Mouse (Mus musculus) T-cell, adult 2 months (primary cell): ENCODE data around the gene Lgr6.
"Not testable (repeated sequence)": the region's sequence is repeated elsewhere in the genome, so short reads cannot be mapped to it uniquely, and the experiment has no call there.

Experiments
- DNase-seq: peaks from one replicate; pipeline ENCODE4 v3.0.0; 2022; ENCODE audit warnings: low spot score

The Lgr6 gene

DNA sequence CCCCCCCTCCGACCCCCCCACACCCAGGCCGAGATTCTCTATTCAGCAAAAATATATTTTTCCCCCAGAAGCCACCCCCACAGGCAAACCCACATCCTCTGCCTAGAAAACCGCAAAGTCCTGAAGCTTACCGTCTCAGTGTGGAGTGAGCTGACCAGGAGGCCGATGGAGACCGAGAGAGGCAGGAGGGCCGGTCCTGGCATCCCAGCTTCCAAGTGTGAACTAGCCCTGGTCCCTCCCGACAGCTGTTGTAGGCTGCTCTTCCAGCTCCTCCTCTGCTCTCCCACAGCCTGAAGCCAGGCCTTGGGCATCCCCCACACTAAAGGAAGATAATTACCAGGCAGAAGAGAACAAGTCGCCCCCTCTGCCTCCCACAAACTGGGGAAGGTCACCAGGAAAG, 23.9 kb upstream of the Lgr6 start:
- no peak for DNase-seq

DNA sequence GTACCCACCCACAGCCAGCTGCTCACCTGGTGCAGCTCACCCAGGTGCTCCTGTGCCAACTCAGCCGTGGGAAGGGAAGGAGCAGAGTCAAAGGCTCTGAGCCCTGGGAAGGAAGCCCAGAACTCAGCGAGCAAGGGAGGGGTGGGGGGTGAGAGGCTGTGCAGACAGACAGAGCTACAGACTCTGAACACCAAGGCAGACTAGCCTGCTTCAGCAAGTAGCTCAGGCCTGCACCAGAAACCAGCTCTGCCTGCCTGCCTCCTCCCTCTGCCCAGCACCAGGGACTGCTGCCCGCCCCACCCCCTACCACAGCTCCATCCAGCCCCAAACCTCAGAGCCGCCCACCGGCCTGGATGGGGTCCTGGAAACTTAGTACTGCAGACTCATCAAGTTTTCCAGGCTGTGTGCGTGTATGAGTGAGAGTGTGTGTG, 22.9 kb upstream of the Lgr6 start:
- DNase-seq: no peak

DNA sequence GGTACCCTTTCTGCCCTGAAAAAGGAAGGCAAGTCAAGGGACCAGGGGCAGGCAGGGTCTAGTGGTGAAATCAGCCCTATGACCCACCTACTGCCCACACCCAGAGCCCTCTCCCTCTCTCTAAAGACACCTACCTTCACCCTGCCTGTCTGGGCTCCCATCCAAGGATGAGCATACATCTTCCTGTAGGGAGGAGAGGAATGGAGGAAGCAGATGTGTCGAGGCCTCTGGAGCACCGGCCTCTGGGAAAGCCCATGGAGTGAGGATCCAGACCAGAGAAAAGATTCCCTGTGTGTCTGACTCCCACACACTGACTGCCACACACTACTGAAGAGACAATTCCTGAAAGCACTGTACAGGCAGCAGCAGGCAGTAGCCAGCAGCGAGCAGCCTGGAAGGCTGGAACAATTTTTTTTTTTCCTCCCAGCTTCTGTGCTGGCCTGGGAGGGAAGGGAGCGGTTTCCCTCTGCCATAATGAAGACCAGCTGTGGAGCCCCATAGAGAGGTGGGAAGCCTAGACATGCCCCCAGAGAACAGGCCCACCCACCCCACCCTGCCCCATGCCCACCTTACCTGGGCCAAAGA, 21.5 kb upstream of the Lgr6 start:
- no peak for DNase-seq

DNA sequence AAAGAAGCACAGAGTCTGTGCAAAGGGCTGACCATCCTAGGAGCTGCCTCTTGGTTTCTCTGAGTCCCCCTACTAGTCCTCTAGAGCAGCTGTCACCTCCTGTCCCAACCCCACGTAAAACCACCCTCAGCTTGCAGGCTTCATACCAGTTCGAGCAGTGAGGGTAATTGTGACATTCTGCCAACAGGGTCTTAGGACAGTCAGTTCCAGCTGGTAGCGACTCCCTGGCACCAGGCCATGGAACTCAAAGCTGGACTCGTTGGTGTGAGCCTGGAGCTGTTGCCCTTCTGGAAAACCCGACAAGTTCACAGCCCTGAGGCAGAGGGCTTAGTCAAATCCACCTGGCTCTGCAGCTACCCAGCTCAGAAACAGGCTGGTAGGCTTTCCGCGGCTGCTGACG, 20.9 kb upstream of the Lgr6 start:
- no peak for DNase-seq

DNA sequence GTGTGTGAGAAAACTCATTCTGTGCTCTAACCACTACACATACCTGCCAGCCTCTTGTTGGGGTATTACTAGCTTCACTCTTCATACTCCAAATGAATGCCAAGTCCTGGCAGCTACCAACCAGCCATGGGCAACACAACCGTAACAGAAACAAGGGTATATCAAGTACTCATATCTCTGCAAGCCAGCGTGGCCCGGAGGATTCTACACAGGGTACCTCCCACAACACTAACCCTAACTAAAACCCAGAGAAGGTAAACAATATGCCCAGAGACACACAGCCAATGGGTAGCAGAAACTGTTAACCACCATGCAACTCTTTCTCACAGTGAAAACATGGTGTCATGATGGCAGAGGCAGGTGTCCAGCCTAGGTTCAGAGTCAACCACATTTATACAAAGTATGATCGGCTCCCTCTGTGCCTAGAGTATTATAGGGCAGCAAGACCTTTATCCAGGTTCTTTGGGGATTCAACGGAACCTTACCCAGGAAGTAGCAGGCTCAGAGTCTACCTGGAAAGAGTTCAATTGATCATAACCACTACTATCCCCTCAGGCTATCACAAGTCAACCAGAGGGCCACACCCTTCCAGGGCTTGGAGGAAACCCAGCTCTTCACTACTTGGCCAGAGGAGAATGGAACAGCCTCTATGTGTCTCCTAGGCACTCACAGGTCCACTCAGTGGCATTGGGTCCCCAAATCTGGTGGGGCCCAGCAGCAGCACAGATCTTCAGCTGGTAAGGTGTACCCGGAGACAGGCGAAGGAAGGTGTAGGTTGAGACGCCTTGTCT, 19.7 kb upstream of the Lgr6 start:
- DNase-seq: no peak

DNA sequence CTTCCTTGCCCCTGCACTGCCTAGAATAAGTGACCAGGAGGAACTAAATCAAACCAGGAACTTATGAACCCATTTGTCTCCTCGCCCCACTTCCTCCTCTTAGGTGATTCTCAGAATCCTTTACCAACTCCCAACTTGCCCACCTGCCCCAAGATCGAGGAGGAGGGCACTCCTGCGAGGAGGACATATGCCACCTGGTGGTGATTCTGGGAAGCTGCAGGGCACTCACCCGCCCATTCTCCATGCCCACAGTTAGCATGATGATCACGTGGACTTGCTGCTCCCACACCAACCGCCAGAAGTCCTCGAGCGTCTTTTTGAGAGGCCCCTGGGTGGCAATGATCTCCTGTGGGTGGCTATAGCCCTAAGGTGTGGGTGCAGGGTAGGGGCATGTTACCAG, 7.6 kb upstream of the Lgr6 start:
- DNase-seq: peak; percentile 68

DNA sequence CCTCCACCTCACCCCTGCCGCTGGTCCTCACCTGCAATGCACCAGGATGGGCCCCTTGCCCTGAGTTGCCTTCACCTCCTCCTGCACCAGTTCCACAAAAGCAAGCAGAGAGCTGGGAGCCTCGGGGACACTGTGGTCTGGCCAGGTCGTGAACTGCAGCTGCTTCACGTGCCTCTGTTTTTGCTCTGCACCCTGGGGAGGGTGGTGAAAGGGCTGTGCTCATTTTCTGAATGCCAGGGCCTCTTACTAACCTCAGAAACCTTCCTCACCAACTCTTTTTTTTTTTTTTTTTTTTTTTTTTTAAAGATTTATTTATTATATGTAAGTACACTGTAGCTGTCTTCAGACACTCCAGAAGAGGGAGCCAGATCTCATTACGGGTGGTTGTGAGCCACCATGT, 6.2 kb upstream of the Lgr6 start:
- not testable (repeated sequence) for DNase-seq

DNA sequence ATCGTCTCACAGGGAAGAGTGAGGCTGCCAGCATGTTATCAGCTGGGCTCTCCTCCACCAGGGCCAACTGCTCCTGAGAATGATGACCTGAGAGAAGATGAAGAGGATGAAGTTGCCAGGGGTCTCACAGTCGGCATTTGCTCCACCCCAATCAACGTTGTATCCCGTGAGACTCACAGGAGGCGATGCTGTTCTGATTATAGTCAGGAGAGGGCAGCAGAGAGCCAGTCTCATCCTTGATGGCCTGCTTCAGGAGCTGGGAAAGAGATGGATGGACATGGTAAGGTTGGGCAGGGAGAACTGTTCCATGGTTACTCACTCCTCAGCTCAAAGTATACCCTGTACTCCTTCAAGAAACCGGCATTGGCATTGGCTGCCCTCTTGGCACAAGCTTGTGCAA, 5.0 kb upstream of the Lgr6 start:
- DNase-seq: peak; percentile 39

DNA sequence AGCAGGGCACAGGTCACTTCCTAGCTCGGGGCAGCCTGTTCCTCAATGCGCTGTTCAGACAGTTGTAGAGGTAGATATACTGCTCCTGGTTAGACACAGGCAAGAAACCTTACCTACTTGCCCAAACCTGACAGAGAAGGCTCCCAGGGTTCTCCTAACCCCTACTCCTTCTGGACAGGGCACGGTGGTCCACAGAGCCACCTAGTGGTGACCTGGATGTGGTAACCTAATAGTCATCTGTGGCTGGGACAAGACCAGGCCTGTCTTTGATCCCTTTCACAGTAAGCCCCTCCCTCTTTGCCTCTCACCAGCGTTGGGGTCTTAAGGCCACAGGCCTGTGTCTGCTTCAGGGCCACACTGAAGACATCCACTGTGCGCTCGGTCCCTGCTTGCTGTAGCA, 3.5 kb upstream of the Lgr6 start:
- DNase-seq: no peak

DNA sequence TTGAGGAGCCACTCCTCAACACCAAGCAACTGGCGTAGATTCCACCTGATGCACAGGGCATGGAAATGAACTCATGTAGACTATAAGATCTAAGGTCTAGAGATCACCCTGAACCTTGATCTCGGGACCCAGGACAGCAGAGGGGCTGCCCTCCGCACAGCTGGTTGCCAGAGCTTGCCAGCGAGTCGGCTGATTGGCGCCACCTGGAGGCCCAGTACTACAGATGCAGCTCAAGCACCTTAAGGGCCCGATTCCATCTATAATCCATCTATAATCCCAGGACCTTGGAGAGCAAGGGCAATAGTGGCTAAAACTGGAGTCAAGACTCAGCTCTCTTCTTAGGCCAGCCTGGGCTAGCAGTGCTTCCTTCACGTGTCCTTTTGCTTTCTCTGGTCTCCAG, 875 bp upstream of the Lgr6 start:
- peak; percentile 69 for DNase-seq

DNA sequence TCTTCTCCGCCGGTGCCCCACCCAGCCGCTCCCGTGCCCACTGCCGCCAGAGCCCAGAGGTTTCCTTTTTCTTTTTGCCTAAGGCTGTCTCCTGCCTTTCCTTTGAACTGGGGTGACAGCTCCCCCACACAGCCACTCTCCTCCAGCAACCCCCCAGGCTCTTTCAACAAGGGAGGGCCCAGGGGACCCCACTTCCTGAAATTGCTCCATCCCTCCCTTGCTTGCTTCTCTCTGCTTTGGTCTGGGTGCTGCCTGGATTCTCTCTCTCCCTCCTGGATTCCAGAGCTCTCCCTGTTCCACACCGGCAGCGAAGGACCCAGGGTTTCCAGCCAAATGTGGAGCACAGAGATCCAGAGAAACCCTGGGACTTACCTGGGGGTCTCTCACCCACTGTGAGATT, 4.7 kb downstream of the Lgr6 start:
- DNase-seq: no peak

DNA sequence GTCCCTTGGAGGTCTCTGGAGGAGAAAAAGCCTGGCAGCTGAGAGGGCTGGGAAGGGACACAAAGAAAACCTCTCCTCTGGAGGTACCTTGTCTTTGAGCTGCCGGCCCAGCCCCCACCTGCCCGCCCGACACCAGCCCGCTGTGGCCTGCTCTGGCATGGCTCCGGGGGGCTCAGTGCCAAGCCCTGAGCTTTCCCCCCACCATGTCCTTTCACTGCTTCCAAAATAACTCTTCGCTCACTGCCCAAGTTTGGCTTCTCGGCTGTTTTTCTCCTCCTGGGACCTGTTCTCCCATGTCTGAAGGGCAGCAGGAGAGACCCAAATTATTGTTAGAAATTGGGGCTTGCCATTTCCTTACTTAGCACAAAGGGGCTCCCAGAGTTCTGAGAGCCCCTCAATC, 6.6 kb downstream of the Lgr6 start:
- DNase-seq: no peak

DNA sequence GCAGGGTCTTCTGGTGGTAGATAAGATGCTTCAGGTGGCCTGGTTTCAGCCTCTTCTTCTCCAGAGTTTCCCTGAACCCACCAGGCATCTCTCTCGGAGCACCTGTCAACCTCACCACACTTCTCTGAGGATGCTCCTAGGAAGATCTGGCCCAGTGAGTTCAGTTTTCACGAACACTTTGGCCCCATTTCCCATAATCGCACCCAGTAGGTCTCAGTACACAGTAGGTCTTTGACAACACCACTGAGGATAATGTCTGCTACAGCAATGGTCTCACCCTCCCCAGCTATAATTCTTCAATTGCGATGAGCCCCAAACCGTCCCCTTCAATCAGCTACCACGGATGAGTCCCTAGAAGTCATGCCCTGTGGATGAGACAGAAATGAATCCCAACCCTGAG, 7.6 kb downstream of the Lgr6 start:
- no peak for DNase-seq

DNA sequence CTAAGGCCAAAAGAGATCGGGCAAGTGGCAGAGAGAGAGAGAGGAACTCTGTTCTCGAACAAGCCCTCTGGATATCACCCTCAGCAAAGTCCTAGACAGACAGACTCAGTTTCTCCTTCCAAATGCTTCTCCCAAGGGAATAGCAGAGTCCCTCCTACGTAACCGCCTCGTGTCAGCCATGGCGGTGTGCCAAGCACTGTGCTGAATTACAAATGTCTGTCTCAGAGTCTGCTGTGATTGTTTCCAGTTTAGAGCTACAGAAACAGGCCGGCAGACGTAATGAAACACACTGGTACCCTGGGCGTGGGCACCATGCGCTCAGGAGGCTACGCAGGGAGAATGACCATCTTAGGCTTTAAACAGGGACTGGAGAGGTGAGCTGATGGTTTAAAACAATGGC, 8.8 kb downstream of the Lgr6 start:
- DNase-seq: no peak

DNA sequence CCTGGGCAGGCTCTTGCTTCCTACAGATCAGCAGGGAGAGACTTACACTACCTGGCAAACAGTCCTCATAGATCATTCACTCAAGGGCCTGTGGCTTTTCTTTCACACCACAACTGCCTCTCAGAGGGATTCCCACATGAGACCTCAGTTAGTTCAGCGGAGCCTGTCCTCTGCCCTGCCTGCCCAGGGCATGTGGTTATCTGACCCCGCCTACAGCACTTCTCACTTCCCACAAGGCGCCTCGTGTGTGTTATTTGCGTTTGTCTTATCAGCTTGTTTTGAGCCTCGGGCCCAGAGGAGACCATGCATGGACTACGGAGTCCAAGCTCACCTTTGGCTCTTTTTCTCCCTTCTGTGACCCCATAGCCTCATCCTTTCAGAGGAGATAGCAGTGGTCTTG, 9.9 kb downstream of the Lgr6 start:
- no peak for DNase-seq

DNA sequence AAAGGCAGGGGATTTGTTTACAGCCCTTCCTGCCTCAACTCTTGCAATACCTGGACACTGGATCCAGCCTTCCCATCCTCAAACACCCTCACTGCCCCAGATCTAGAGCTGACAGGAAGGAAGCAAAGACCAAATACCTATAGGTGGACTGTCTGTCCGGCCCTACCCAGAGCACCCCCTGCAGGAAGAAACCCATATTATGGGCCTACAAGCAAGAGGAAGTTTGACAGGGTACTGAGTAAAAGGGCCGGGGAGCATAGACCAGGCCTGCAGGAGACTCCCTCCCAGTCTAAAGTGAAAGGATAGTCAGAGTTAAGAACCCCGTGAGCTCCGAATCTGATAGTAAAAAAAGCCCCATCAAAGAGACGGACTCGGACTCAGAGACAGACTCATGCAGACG, 10.4 kb downstream of the Lgr6 start:
- DNase-seq: no peak

DNA sequence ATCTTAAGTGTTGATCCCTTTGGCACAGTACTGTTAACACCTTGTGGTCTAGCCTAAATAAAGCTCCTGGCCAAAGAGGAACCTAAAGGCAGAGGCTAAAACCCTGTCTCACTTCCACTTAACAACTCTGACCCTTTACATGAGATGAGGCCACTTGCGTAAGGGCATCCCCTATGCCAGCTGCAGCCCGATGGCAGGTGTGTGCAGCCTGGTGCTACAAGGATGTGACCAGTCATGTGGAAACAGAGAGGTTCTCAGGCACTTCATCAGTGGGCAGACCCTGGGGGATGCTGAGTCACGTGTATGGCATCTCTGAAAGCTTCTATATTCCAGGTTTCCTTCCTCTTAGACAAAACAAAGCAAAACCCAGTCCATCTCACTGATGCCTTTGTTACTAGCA, 14.2 kb downstream of the Lgr6 start:
- DNase-seq: no peak

DNA sequence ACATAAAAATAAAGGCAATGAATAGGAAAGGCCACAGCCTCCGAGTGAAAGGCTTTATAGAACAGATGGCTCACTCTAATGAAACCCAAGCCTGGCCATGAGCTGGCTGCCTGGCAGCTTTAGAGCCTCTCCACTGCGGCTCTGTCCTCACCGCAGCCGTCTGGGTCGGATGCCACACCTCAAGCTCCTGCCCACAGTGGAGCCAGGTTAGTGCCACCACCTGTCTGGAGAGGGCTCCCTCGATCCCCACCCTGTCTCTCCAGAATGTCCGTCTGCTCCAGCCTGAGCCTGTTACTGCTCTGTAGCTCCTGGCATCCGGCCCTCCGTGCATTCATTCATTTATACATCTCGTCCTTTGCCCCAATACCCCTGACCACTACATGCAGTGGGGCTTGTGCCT, 15.4 kb downstream of the Lgr6 start:
- no peak for DNase-seq

DNA sequence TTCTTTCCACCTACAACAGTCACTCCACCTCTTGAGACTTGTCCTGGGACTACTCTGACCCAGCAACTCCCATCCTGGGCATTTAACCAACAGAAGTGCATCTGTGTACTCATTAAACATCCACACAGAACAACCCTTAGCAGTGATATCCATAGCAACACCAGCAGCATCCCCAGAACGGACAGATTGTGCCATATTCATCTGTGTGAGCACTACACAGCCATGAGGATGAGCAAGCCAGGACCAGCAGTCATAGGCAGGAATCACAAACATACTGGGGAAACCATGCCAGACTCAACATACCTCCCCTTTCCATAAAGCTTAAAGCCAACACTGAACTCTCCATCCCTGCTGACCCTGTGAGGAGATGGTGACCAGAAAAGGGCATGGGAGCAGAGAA, 17.7 kb downstream of the Lgr6 start:
- no peak for DNase-seq

DNA sequence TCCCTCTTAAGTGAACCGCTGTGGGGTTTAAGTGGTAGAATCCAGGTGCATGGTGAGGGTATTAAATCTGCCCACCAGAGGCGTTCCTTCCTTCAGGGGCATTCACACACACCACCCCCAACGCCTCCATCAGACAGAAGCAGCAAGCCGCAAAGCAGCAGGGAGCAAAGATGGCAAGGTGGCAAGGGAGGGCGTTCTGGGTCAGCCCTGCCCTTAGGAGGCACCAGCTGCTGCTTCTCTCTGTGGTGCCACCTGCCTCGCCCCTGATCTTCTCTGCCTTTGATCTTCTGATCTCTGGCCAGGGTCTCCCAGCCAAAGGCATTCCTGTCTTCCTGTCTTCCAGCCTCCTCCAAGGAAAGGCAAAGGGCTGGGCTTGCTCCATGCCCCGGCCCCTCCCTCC, 19.1 kb downstream of the Lgr6 start:
- DNase-seq: no peak

DNA sequence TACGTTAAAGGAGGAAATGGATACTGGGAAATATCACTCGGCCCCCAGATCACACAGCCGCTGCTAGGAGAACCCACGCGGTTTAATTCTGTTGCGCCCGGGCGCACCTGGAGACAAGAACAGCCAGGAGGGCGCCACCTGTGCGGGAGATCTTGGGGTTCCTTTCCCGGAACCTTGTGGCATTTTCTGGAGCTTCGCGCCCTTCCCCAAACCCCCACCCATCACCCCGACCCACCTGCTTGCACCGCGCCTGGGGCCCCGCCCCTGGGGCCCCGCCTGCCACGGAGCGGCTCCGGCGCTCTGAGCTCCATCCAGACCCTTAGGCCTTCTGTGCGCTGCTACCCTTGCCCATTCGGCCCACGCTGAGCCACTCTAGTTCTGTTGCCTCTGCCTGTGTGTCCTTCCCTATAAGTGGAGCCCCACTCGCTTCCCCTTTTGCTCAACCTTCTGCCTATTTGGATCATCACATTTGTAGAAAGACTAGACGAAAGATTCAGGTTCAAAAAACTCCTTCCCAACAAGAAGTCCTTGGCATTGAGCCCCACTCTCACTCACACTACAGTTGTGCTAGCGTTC, 19.7 kb downstream of the Lgr6 start:
- DNase-seq: no peak

DNA sequence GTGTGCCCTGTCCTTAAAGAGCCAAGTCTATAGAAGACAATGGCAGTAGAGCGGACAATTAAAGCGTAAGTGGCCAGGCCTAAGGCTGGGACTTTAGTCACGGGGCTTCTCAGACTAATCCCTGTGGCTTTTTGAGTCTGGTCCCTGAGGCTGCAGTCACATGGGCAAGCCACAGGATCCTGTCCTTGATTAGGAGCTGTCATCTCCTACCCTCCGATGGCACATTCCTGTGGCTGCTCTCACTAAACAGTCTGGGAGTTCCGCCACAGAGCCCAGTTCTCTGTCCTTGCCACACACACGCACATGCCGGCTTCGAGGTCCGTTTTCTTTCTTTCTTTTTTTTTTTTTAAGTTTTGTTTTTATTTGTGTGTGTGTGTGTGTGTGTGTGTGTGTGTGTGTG, 21.6 kb downstream of the Lgr6 start:
- DNase-seq: no peak

DNA sequence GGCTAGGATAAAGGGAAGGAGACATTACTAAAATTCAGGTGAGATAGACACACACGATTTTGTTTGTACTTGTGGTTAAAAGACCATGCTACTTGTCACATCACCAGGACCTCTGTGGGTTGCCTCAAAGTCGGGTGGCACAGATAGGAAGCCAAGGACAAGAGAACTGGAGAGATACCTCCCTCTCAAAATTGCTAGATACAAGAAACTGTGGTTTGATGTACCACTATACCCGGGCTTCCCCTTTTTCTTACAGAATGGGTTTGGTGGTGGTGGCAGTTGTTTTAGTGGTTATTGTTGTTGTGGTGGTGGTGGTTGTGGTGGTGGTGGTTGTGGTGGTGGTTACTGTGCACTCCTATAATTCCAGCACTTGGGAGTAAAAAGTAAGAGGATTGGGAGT, 22.8 kb downstream of the Lgr6 start:
- DNase-seq: no peak

DNA sequence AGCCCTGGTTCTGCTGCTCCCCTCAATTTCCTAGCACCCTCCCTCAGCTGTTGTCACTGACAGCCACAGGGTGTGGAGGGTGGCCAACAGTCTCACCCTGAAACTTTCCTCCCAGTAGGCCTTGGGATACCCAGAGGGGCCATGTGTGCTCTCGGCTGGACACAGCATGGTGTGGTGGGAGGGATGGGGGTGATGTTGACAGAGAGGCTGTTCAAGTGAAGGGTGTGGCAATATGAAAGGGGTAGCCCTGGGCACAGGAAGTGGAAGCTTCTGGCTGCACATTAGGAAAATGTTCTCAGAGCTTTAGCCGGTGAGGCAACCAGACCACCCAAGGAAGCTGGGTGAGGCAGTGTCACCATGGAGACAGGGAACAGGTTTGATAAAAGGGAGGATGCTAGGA, 26.1 kb downstream of the Lgr6 start:
- DNase-seq: no peak
